Mouse (Mus musculus) cerebellum, adult 2 months (tissue): ENCODE measurements around the gene Tenm1. TPM values are rescaled to one million over a fixed set of nuclear protein-coding genes. Genes with fewer than 3 reads are reported as not detected.

Experiments
- DNase-seq, 2 experiments: peaks; one replicate each; pipeline ENCODE4 v3.0.0; 2021
- H3K27ac ChIP-seq: fragments of 200-500 bp; 2 replicates; pipeline ENCODE4 v1.5.1; 2012; ENCODE audit warnings: low read length, control low read depth, inconsistent platforms; ENCODE audit not compliant: insufficient read depth
- H3K27me3 ChIP-seq: fragments of 200-500 bp; 2 replicates; pipeline ENCODE4 v1.6.1; 2012; ENCODE audit warnings: inconsistent platforms, mild to moderate bottlenecking, low read length, moderate library complexity; ENCODE audit not compliant: control insufficient read depth, insufficient read depth
- H3K4me1 ChIP-seq: fragments of 200-500 bp; 2 replicates; pipeline ENCODE4 v1.6.1; 2011; ENCODE audit warnings: low read length; ENCODE audit not compliant: control insufficient read depth, insufficient read depth
- H3K4me3 ChIP-seq: fragments of 200-500 bp; replicated peaks from 2 replicates; pipeline ENCODE3; 2011; ENCODE audit warnings: mild to moderate bottlenecking, low read depth, low read length, control low read depth; ENCODE audit not compliant: insufficient read depth
- CTCF ChIP-seq: fragments of 200-500 bp; IDR thresholded peaks from 2 replicates; pipeline ENCODE4 v1.5.1; 2011; ENCODE audit warnings: low read depth, mild to moderate bottlenecking, control low read depth, low read length, moderate library complexity, borderline replicate concordance; ENCODE audit not compliant: insufficient read depth
- POLR2A ChIP-seq: fragments of 200-500 bp; IDR thresholded peaks from 2 replicates; pipeline ENCODE4 v1.6.1; 2011; ENCODE audit warnings: low read length, control low read depth, borderline replicate concordance; ENCODE audit not compliant: insufficient read depth
- WGBS: fragments of 180-500 bp; shearing (Covaris S2); methylation state at CpG from one replicate; pipeline ENCODE4 v1.1.7; 2018; 5-methylcytosine and 5-hydroxymethylcytosine counted together
- polyA plus RNA-seq: library from polyadenylated mRNA; depleted of rRNA; stranded (reverse); fragments of >200 nt; gene quantifications from 2 replicates; pipeline ENCODE4 v1.2.3, GENCODE M21; 2012

The Tenm1 gene
- polyA plus RNA-seq, 1 experiment = 46.4 TPM

- peak; percentile 81 to 83 for DNase-seq
- no peak overlapping the region for H3K27ac ChIP-seq
- no peaks in the 10 kb centered on the region for H3K27me3 ChIP-seq
- TF ChIP-seq CTCF (peak; percentile 59; the same call in 1 of the 2 replicates), POLR2A (no peak)
- WGBS = 8% methylated on average over 5 of the region's 5 CpGs
- H3K4me3 ChIP-seq = peak overlapping the region; percentile 49
- H3K4me1 ChIP-seq = peaks cover 6% of the 10 kb centered on the region; the same call in 1 of the 2 replicates
These were observed 888.2 kb downstream of the Tenm1 start for GRCm38 (mm10) chrX:42540756-42541053.

GRCm38 (mm10) chrX:42540030-42540755 is 888.7 kb downstream of the Tenm1 start:
- peak overlapping the region; percentile 49 for H3K4me3 ChIP-seq
- H3K27ac ChIP-seq = peak overlapping the region; percentile 84
- peaks cover 6% of the 10 kb centered on the region; the same call in 1 of the 2 replicates for H3K4me1 ChIP-seq
- TF ChIP-seq CTCF (no peak), POLR2A (no peak)
- DNase-seq = peak; percentile 80 to 93
- no peaks in the 10 kb centered on the region for H3K27me3 ChIP-seq
- WGBS = 0% methylated on average over 3 of the region's 3 CpGs

- Histone ChIP-seq H3K27me3 (no peaks in the 10 kb centered on the region), H3K4me3 (no peak overlapping the region), H3K27ac (no peak overlapping the region), H3K4me1 (no peaks in the 10 kb centered on the region)
- 48% methylated on average over 4 of the region's 4 CpGs for WGBS
- TF ChIP-seq POLR2A (no peak), CTCF (no peak)
- no peak for DNase-seq
These were observed 898.2 kb downstream of the Tenm1 start for GRCm38 (mm10) chrX:42530703-42531102.

- no peak for DNase-seq
- Histone ChIP-seq H3K27ac (no peak overlapping the region), H3K4me3 (no peak overlapping the region), H3K27me3 (no peaks in the 10 kb centered on the region), H3K4me1 (no peaks in the 10 kb centered on the region)
- TF ChIP-seq CTCF (no peak), POLR2A (no peak)
- 76% methylated on average over 2 of the region's 2 CpGs for WGBS
These were observed 906.1 kb downstream of the Tenm1 start for GRCm38 (mm10) chrX:42522868-42523267.

- Histone ChIP-seq H3K27me3 (no peaks in the 10 kb centered on the region), H3K4me3 (no peak overlapping the region), H3K27ac (no peak overlapping the region), H3K4me1 (no peaks in the 10 kb centered on the region)
- TF ChIP-seq POLR2A (no peak), CTCF (no peak)
- no peak for DNase-seq
These were observed 916.4 kb downstream of the Tenm1 start for GRCm38 (mm10) chrX:42512567-42512966.

- Histone ChIP-seq H3K27me3 (no peaks in the 10 kb centered on the region), H3K4me3 (no peak overlapping the region), H3K27ac (no peak overlapping the region), H3K4me1 (no peaks in the 10 kb centered on the region)
- no peak for DNase-seq
- TF ChIP-seq CTCF (no peak), POLR2A (no peak)
- 95% methylated on average over 2 of the region's 2 CpGs for WGBS
These were observed 917.8 kb downstream of the Tenm1 start for GRCm38 (mm10) chrX:42511105-42511504.

- 65% methylated on average over 13 of the region's 13 CpGs for WGBS
- no peak for DNase-seq
- H3K27me3 ChIP-seq = no peaks in the 10 kb centered on the region
- H3K27ac ChIP-seq = no peak within 1 kb of the TSS
- no peaks in the 10 kb centered on the region for H3K4me1 ChIP-seq
- H3K4me3 ChIP-seq = no peak within 1 kb of the TSS
- no peak for TF ChIP-seq CTCF
- TF ChIP-seq POLR2A = no peak
These were observed 926.5 kb downstream of the Tenm1 start, which contains the start of gene Sh2d1a for GRCm38 (mm10) chrX:42502291-42503043. Sh2d1a (plus strand) TSS chrX:42502453.

- TF ChIP-seq CTCF (no peak), POLR2A (no peak)
- Histone ChIP-seq H3K27me3 (no peaks in the 10 kb centered on the region), H3K4me1 (no peaks in the 10 kb centered on the region), H3K4me3 (no peak overlapping the region), H3K27ac (no peak overlapping the region)
- no peak for DNase-seq
These were observed 928.4 kb downstream of the Tenm1 start for GRCm38 (mm10) chrX:42500538-42500937.
